Comparison of ENCODE assay signal across 8 mouse cellular contexts in genomic region chr9:110742295-110742950, GRCm38 (mm10). TPM values are rescaled to one million over a fixed set of nuclear protein-coding genes. Genes with fewer than 3 reads are reported as not detected.
A peak's percentile ranks its signal among the peaks of the same experiment; 100 is the strongest.
DNase-seq lines count a peak whose midpoint lies in the region; ATAC-seq lines count a peak whose summit lies in the region.
"Had no signal": no experiment of that assay in that cellular context is flagged by ENCODE, and none has a peak within 500 bp of the region (broad histone marks: within the 10 kb centered on the region; RNA-seq: fewer than 3 reads in every experiment).

No protein-coding gene starts in this region.

- 0% methylated on average over 43 of the region's 71 CpGs for WGBS in forebrain, embryonic 11.5 days
- WGBS in intestine, embryonic 16.5 days, result under 1% methylated on average over 59 of the region's 71 CpGs

- peak overlapping the region; percentile 73 for H3K9ac ChIP-seq in forebrain, embryonic 11.5 days (ENCODE audit: low read length)
- peak overlapping the region; percentile 77 for H3K9ac ChIP-seq in intestine, embryonic 16.5 days (ENCODE audit: low read depth, low read length)

- H3K9me3 ChIP-seq in forebrain, embryonic 11.5 days (ENCODE audit: control insufficient read depth, low read length), result no peaks in the 10 kb centered on the region
- no peaks in the 10 kb centered on the region for H3K9me3 ChIP-seq in intestine, embryonic 16.5 days (ENCODE audit: control insufficient read depth, low read length)

- peak overlapping the region; percentile 25; the same call in 1 of the 2 replicates for H3K27ac ChIP-seq in forebrain, embryonic 11.5 days (ENCODE audit: low read depth, low read length)
- peak overlapping the region; percentile 74 for H3K27ac ChIP-seq in intestine, embryonic 16.5 days (ENCODE audit: low read length)

- H3K27me3 ChIP-seq in forebrain, embryonic 11.5 days (ENCODE audit: control insufficient read depth, insufficient read depth, low read length), result peaks cover 34% of the 10 kb centered on the region
- H3K27me3 ChIP-seq in intestine, embryonic 16.5 days (replicated peaks; ENCODE audit: control insufficient read depth, insufficient read depth, low read length), result peaks cover 11% of the 10 kb centered on the region; the same call in 1 of the 2 replicates

- H3K4me3 ChIP-seq in forebrain, embryonic 11.5 days (ENCODE audit: low read depth, low read length), result peak overlapping the region; percentile 59
- peak overlapping the region; percentile 66 for H3K4me3 ChIP-seq in intestine, embryonic 16.5 days (ENCODE audit: low read length)

- peaks cover 7% of the 10 kb centered on the region; the same call in 1 of the 2 replicates for H3K4me1 ChIP-seq in forebrain, embryonic 11.5 days (replicated peaks; ENCODE audit: control insufficient read depth, insufficient read depth, low read length)
- peaks cover 12% of the 10 kb centered on the region; the same call in 1 of the 2 replicates for H3K4me1 ChIP-seq in intestine, embryonic 16.5 days (ENCODE audit: control insufficient read depth, insufficient read depth, low read length)

- ATAC-seq in forebrain, embryonic 11.5 days (replicated peaks; ENCODE audit: low FRiP score), result peak; percentile 74
- peak; percentile 71 for ATAC-seq in intestine, embryonic 16.5 days
- ATAC-seq in megakaryocyte, adult 5-6 weeks (ENCODE audit: poor library complexity, severe bottlenecking), result peak; percentile 45; the same call in 1 of the 2 replicates

- H3K4me2 ChIP-seq in forebrain, embryonic 11.5 days (ENCODE audit: low read depth, low read length, severe bottlenecking), result peak overlapping the region; percentile 99
- peak overlapping the region; percentile 88 for H3K4me2 ChIP-seq in intestine, embryonic 16.5 days (ENCODE audit: low read depth, low read length)

- DNase-seq in thymus, postnatal 4 days, result peak; percentile 45
- DNase-seq in thymus, postnatal 10 days (ENCODE audit: low spot score in 2 of 2), result no peak
- peak; percentile 83 for DNase-seq in forebrain, embryonic 11.5 days (ENCODE audit: low spot score)
- peak; percentile 66 for DNase-seq in testis, postnatal 10 days (ENCODE audit: low spot score)
- DNase-seq in layer of hippocampus, adult 8-10 months (ENCODE audit: low spot score in 2 of 2), result no peak

- H3K36me3 ChIP-seq in forebrain, embryonic 11.5 days (ENCODE audit: control insufficient read depth, insufficient read depth, low read length), result no peaks in the 10 kb centered on the region
- no peaks in the 10 kb centered on the region for H3K36me3 ChIP-seq in intestine, embryonic 16.5 days (ENCODE audit: control insufficient read depth, insufficient read depth, low read length)

RNA-seq across cellular contexts. Expression of gene Myl3, which starts 0.8 kb away (rescaled TPM):
- polyA plus RNA-seq in forebrain, embryonic 11.5 days (2014; fragmentation: Nextera tagmentation; extraction: Ambion mirVana), result 0.92 TPM in 1 of 2 replicates, not detected in the other
- polyA plus RNA-seq in intestine, embryonic 16.5 days (2015; fragmentation: Nextera tagmentation; extraction: Ambion mirVana), result 0.67 and 0.71 TPM in 2 replicates
- not detected in 2 replicates for total RNA-seq in megakaryocyte, adult 5-6 weeks (2015)
- not detected in 2 replicates for total RNA-seq in megakaryocyte, adult 5-6 weeks (2017)
- total RNA-seq in layer of hippocampus, adult 8-10 months (2022), result 1 to 10 TPM in 1 of 4 experiments, under 1 TPM in 1, not detected in 2; 0.74 to 1.9 TPM
- total RNA-seq: neutrophil, adult 5-6 weeks had no signal

RNA-seq across cellular contexts. Expression of gene Pth1r, which starts 4.5 kb away (rescaled TPM):
- 19.5 and 21.3 TPM in 2 replicates for polyA plus RNA-seq in forebrain, embryonic 11.5 days (2014; fragmentation: Nextera tagmentation; extraction: Ambion mirVana)
- polyA plus RNA-seq in intestine, embryonic 16.5 days (2015; fragmentation: Nextera tagmentation; extraction: Ambion mirVana), result 15.4 and 16.4 TPM in 2 replicates
- total RNA-seq in megakaryocyte, adult 5-6 weeks (2015), result not detected in 2 replicates
- total RNA-seq in megakaryocyte, adult 5-6 weeks (2017), result 0.77 TPM in 1 of 2 replicates, not detected in the other
- 10 to 100 TPM in 1 of 4 experiments, 1 to 10 TPM in 3; 6.1 to 10.5 (median 8.7) TPM for total RNA-seq in layer of hippocampus, adult 8-10 months (2022)
- total RNA-seq: neutrophil, adult 5-6 weeks had no signal

RNA-seq across cellular contexts. Expression of gene Prss42, which starts 55.5 kb away (rescaled TPM):
- polyA plus RNA-seq in forebrain, embryonic 11.5 days (2014; fragmentation: Nextera tagmentation; extraction: Ambion mirVana), result not detected in 2 replicates
- not detected in 2 replicates for polyA plus RNA-seq in intestine, embryonic 16.5 days (2015; fragmentation: Nextera tagmentation; extraction: Ambion mirVana)
- total RNA-seq in megakaryocyte, adult 5-6 weeks (2015), result not detected in 2 replicates
- not detected in 2 replicates for total RNA-seq in megakaryocyte, adult 5-6 weeks (2017)
- not detected for total RNA-seq in layer of hippocampus, adult 8-10 months (2022)
- total RNA-seq: neutrophil, adult 5-6 weeks had no signal

Comparison
In these comparisons a context has a peak if more than half of its experiments do, and no peak if none do; other contexts are left out.
1. DNase-seq: peak in thymus, postnatal 4 days (single experiment), forebrain, embryonic 11.5 days (single experiment) and testis, postnatal 10 days (single experiment); none in thymus, postnatal 10 days (0 of 2) and layer of hippocampus, adult 8-10 months (0 of 2).
2. Peak in every context shown above with its lines, with median percentiles within 50 percentile points of each other: ATAC-seq.